Mouse (Mus musculus): ENCODE data around the gene Dock9. TPM values are rescaled to one million over a fixed set of nuclear protein-coding genes. Genes with fewer than 3 reads are reported as not detected.

Gene Dock9
- polyA plus RNA-seq, 1 experiment from 2014 or later: 6.0 TPM

DNA sequence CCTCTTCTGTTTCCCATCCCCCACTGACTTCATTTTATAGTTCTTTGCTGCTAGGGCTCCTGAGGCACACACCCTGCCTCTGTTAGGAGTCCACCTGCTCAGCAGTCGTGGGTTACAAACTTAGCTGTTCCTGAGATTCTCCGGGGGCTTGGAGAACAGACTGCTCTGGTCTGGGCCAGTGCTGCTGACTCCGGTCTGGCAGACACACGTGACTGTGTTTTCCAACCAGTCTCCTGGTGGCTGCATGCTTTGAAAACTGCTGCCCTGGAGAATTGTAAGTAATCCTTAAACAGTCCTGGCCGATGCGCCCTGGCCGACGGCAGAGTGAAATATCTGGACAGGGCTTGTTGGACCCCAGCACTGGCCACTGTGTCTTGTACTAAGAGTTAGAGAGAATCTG, 305.3 kb downstream of the Dock9 start:
- H3K4me2 ChIP-seq (replicated peaks; ENCODE audit: low read depth, low read length): no peak overlapping the region
- H3K9me3 ChIP-seq (ENCODE audit: control insufficient read depth, low read length): no peaks in the 10 kb centered on the region
- 73% methylated on average over 8 of the region's 8 CpGs for WGBS
- H3K27ac ChIP-seq (ENCODE audit: low read depth, low read length): no peak overlapping the region
- ATAC-seq (ENCODE audit: low FRiP score) (no peak), DNase-seq (ENCODE audit: low spot score) (no peak)
- no peaks in the 10 kb centered on the region for H3K4me1 ChIP-seq (replicated peaks; ENCODE audit: control insufficient read depth, insufficient read depth, low read length)
- H3K36me3 ChIP-seq (ENCODE audit: control insufficient read depth, insufficient read depth, low read length): no peaks in the 10 kb centered on the region
- H3K4me3 ChIP-seq (ENCODE audit: low read depth, low read length): no peak overlapping the region
- no peaks in the 10 kb centered on the region for H3K27me3 ChIP-seq (ENCODE audit: control insufficient read depth, insufficient read depth, low read length)
- no peak overlapping the region for H3K9ac ChIP-seq (ENCODE audit: low read depth, low read length)

Other genes starting within 250 kb of the Dock9 start
- 64.7 and 66.3 TPM in 2 replicates for gene Ubac2, start 80.8 kb upstream of the Dock9 start, polyA plus RNA-seq (2014; fragmentation: Nextera tagmentation; extraction: Ambion mirVana)
- gene Gpr18, start 117.9 kb upstream of the Dock9 start, polyA plus RNA-seq (2014; fragmentation: Nextera tagmentation; extraction: Ambion mirVana): 0.13 and 0.59 TPM in 2 replicates
- gene Gpr183, start 167.4 kb upstream of the Dock9 start, polyA plus RNA-seq (2014; fragmentation: Nextera tagmentation; extraction: Ambion mirVana): 1.9 and 3.2 TPM in 2 replicates
- gene Timm8a2, start 236.8 kb upstream of the Dock9 start, polyA plus RNA-seq (2014; fragmentation: Nextera tagmentation; extraction: Ambion mirVana): not detected in 2 replicates